ENCODE assay signal across 12 mouse cellular contexts in genomic region chr12:83208011-83208410, GRCm38 (mm10).
A peak's percentile ranks its signal among the peaks of the same experiment; 100 is the strongest.
DNase-seq lines count a peak whose midpoint lies in the region; ATAC-seq and TF ChIP-seq lines count a peak whose summit lies in the region.
"Had no signal": no experiment of that assay in that cellular context is flagged by ENCODE, and none has a peak within 500 bp of the region (broad histone marks: within the 10 kb centered on the region; RNA-seq: fewer than 3 reads in every experiment).

No protein-coding gene starts in this region.

- no peak overlapping the region for H3K27ac ChIP-seq in forebrain, embryonic 11.5 days (ENCODE audit: low read depth, low read length)
- no peak overlapping the region for H3K27ac ChIP-seq in forebrain, embryonic 12.5 days
- no peak overlapping the region for H3K27ac ChIP-seq in liver, postnatal 0 days (ENCODE audit: low read depth)
- H3K27ac ChIP-seq: limb, embryonic 13.5 days; lung, embryonic 15.5 days had no signal

- no peak for ATAC-seq in forebrain, embryonic 11.5 days (replicated peaks; ENCODE audit: low FRiP score)
- ATAC-seq in forebrain, embryonic 12.5 days (ENCODE audit: low FRiP score) = no peak
- ATAC-seq in liver, postnatal 0 days = no peak

- H3K9me3 ChIP-seq in forebrain, embryonic 11.5 days (ENCODE audit: control insufficient read depth, low read length) = no peaks in the 10 kb centered on the region
- H3K9me3 ChIP-seq in forebrain, embryonic 12.5 days = no peaks in the 10 kb centered on the region
- H3K9me3 ChIP-seq in liver, postnatal 0 days (ENCODE audit: low read length) = no peaks in the 10 kb centered on the region
- H3K9me3 ChIP-seq: limb, embryonic 13.5 days; lung, embryonic 15.5 days had no signal

- no peak for TF ChIP-seq EP300 in liver, postnatal 0 days (IDR thresholded peaks at IDR 0.05; ENCODE audit: low read depth)

- H3K4me1 ChIP-seq in forebrain, embryonic 11.5 days (replicated peaks; ENCODE audit: control insufficient read depth, insufficient read depth, low read length) = peaks cover 5% of the 10 kb centered on the region; the same call in 1 of the 2 replicates
- peaks cover 20% of the 10 kb centered on the region for H3K4me1 ChIP-seq in forebrain, embryonic 12.5 days
- H3K4me1 ChIP-seq in liver, postnatal 0 days (ENCODE audit: insufficient read depth) = peaks cover 11% of the 10 kb centered on the region
- H3K4me1 ChIP-seq: lung, embryonic 15.5 days had no signal

- H3K36me3 ChIP-seq in forebrain, embryonic 11.5 days (ENCODE audit: control insufficient read depth, insufficient read depth, low read length) = no peaks in the 10 kb centered on the region
- H3K36me3 ChIP-seq in forebrain, embryonic 12.5 days (replicated peaks) = no peaks in the 10 kb centered on the region
- no peaks in the 10 kb centered on the region for H3K36me3 ChIP-seq in liver, postnatal 0 days (replicated peaks; ENCODE audit: insufficient read depth, low read length)
- H3K36me3 ChIP-seq: limb, embryonic 13.5 days; lung, embryonic 15.5 days had no signal

- no peaks in the 10 kb centered on the region for H3K27me3 ChIP-seq in forebrain, embryonic 11.5 days (ENCODE audit: control insufficient read depth, insufficient read depth, low read length)
- H3K27me3 ChIP-seq in forebrain, embryonic 12.5 days = peaks cover 3% of the 10 kb centered on the region; the same call in 1 of the 2 replicates
- H3K27me3 ChIP-seq in liver, postnatal 0 days (ENCODE audit: insufficient read depth, low read length) = no peaks in the 10 kb centered on the region
- H3K27me3 ChIP-seq: lung, embryonic 15.5 days had no signal

- H3K4me2 ChIP-seq in forebrain, embryonic 11.5 days (ENCODE audit: low read depth, low read length, severe bottlenecking) = no peak overlapping the region
- no peak overlapping the region for H3K4me2 ChIP-seq in forebrain, embryonic 12.5 days
- H3K4me2 ChIP-seq in liver, postnatal 0 days (ENCODE audit: low read depth, low read length) = no peak overlapping the region
- H3K4me2 ChIP-seq: limb, embryonic 13.5 days; lung, embryonic 15.5 days had no signal

- no peak for TF ChIP-seq CTCF in liver, postnatal 0 days (IDR thresholded peaks at IDR 0.05; ENCODE audit: low read depth)

- no peak overlapping the region for H3K4me3 ChIP-seq in forebrain, embryonic 11.5 days (ENCODE audit: low read depth, low read length)
- H3K4me3 ChIP-seq in forebrain, embryonic 12.5 days (replicated peaks) = no peak overlapping the region
- no peak overlapping the region for H3K4me3 ChIP-seq in liver, postnatal 0 days (ENCODE audit: low read depth, low read length)
- H3K4me3 ChIP-seq: limb, embryonic 13.5 days; lung, embryonic 15.5 days had no signal

- peak; percentile 44 for DNase-seq in forebrain, embryonic 11.5 days (ENCODE audit: low spot score)
- peak; percentile 30 for DNase-seq in right cerebral cortex, postnatal 4 days
- no peak for DNase-seq in right cerebral cortex, postnatal 25 days
- peak; percentile 23 for DNase-seq in layer of hippocampus, adult 9-11 months
- no peak for DNase-seq in kidney, postnatal 25 days
- no peak for DNase-seq in kidney, postnatal 36 days
- DNase-seq in liver, postnatal 0 days = no peak
- DNase-seq: embryo, embryonic 11 days; kidney, adult 8-10 months had no signal

- no peak overlapping the region for H3K9ac ChIP-seq in forebrain, embryonic 11.5 days (ENCODE audit: low read length)
- H3K9ac ChIP-seq in forebrain, embryonic 12.5 days = no peak overlapping the region
- no peak overlapping the region for H3K9ac ChIP-seq in liver, postnatal 0 days (replicated peaks)
- H3K9ac ChIP-seq: limb, embryonic 13.5 days; lung, embryonic 15.5 days had no signal

- WGBS in forebrain, embryonic 11.5 days = 68% methylated on average over 8 of the region's 8 CpGs
- WGBS in forebrain, embryonic 12.5 days = 64% methylated on average over 8 of the region's 8 CpGs
- 56% methylated on average over 8 of the region's 8 CpGs for WGBS in liver, postnatal 0 days (ENCODE audit: insufficient replicate concordance)

Comparison
In these comparisons a context has a peak if more than half of its experiments do, and no peak if none do; other contexts are left out.
1. DNase-seq: peak in forebrain, embryonic 11.5 days (single experiment), right cerebral cortex, postnatal 4 days (single experiment) and layer of hippocampus, adult 9-11 months (single experiment); none in right cerebral cortex, postnatal 25 days (single experiment), kidney, postnatal 25 days (0 of 2), kidney, postnatal 36 days (0 of 2) and liver, postnatal 0 days (single experiment).